Mouse (Mus musculus) limb, embryonic 15.5 days (tissue): Measurements from ENCODE around the gene Lrmda. TPM values are rescaled to one million over a fixed set of nuclear protein-coding genes. Genes with fewer than 3 reads are reported as not detected.
A peak's percentile ranks its signal among the peaks of the same experiment; 100 is the strongest.

Experiments used
- ATAC-seq: fragments of 200-750 bp; cut with Nextera tagmentation; 2 replicates; pipeline ENCODE4 v1.8.0; 2017; ENCODE audit warnings: low read depth, moderate TSS enrichment; ENCODE audit not compliant: insufficient number of reproducible peaks, low FRiP score, low TSS enrichment
- H3K27ac ChIP-seq: fragments of 300-500 bp; sonication (generic); 2 replicates; pipeline ENCODE4 v1.5.1; 2015; ENCODE audit warnings: moderate library complexity, mild to moderate bottlenecking, inconsistent platforms
- H3K27me3 ChIP-seq: fragments of 300-500 bp; sonication (generic); 2 replicates; pipeline ENCODE4 v1.6.1; 2015; ENCODE audit warnings: inconsistent platforms
- H3K36me3 ChIP-seq: fragments of 300-500 bp; sonication (generic); 2 replicates; pipeline ENCODE4 v1.6.1; 2015; ENCODE audit warnings: inconsistent platforms
- H3K4me1 ChIP-seq: fragments of 300-500 bp; sonication (generic); 2 replicates; pipeline ENCODE4 v1.6.1; 2015; ENCODE audit warnings: inconsistent platforms
- H3K4me2 ChIP-seq: fragments of 300-500 bp; sonication (generic); 2 replicates; pipeline ENCODE4 v1.6.1; 2015; ENCODE audit warnings: mild to moderate bottlenecking, inconsistent platforms
- H3K4me3 ChIP-seq: fragments of 300-500 bp; sonication (generic); 2 replicates; pipeline ENCODE4 v1.5.1; 2015; ENCODE audit warnings: mild to moderate bottlenecking, inconsistent platforms
- H3K9ac ChIP-seq: fragments of 300-500 bp; sonication (generic); 2 replicates; pipeline ENCODE4 v1.6.1; 2015; ENCODE audit warnings: inconsistent platforms
- H3K9me3 ChIP-seq: fragments of 300-500 bp; sonication (generic); 2 replicates; pipeline ENCODE4 v1.6.1; 2016; ENCODE audit warnings: inconsistent platforms
- WGBS: fragments of 180-500 bp; shearing (Covaris S2); methylation state at CpG from one replicate; pipeline ENCODE4 v1.1.7; 2015; 5-methylcytosine and 5-hydroxymethylcytosine counted together
- polyA plus RNA-seq: library from polyadenylated mRNA; unstranded; fragments of >200 nt; fragmentation: Nextera tagmentation; extraction: Ambion mirVana; gene quantifications from 2 replicates; pipeline ENCODE4 v1.2.1, GENCODE M21; 2015

Lrmda gene
- polyA plus RNA-seq, 1 experiment from 2014 or later, result 0.17 TPM

DNA sequence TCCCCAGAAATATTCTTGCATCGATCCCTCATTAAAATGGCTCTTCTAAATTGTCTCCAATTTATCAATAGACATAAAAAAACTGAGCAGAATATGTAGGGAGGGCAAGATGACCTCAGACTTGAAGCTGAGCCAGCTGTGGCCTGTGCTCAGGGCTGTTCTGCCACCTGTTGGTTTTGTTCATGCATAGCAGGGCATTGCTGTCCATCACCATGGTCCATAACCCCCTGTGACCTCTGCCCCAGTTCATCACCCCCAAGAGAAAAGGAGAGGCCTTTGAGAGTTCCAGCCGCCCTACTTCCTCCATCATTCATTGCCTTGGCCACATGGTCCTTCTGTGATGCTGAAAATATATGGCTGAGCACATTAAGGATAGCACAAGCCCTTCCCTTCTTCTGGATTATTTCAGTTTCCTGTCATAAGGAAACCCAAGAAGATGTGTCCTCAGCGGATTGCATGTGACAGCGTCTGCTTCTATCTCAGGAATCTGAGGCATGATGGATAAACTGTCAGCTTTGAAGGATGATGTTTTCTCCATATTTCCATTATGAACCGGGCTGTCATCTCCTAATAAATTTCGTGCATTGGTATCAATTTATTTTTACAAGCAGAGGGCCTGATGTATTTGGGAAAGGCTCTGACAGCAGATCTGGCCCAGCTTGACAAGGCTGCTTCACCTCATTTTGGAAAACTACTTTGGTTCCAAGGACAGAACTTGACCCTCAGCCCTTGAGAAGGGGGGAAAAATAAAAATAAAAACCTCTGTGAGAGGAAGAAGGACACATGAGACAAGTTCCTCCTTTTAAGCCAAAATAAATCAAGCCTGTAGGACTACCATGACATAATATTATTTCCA is 798.1 kb downstream of the Lrmda start:
- WGBS, result 52% methylated on average over 6 of the region's 6 CpGs
- Histone ChIP-seq H3K9me3 (no peaks in the 10 kb centered on the region), H3K4me1 (peaks cover 17% of the 10 kb centered on the region; the same call in 1 of the 2 replicates), H3K9ac (no peak overlapping the region), H3K4me3 (no peak overlapping the region), H3K27me3 (no peaks in the 10 kb centered on the region), H3K36me3 (no peaks in the 10 kb centered on the region), H3K27ac (peak overlapping the region; percentile 58), H3K4me2 (no peak overlapping the region)
- ATAC-seq, result no peak

DNA sequence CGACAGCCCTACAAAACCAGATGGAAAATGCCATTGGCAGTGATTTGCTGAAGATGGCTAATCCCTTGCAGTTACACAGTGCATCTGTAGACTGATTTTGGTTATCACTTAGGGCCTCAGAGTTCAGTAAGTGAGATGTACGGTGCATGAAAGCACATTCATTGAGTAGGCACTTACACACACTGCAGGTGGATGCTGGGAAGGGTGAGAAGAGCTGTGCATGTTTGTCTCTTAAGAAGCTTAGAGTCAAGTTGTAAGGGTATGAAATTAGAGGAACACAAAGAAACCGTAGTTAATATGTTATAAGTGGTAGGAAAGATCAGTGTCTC is 798.7 kb downstream of the Lrmda start:
- H3K27me3 ChIP-seq, result no peaks in the 10 kb centered on the region
- 46% methylated on average over 3 of the region's 3 CpGs for WGBS

DNA sequence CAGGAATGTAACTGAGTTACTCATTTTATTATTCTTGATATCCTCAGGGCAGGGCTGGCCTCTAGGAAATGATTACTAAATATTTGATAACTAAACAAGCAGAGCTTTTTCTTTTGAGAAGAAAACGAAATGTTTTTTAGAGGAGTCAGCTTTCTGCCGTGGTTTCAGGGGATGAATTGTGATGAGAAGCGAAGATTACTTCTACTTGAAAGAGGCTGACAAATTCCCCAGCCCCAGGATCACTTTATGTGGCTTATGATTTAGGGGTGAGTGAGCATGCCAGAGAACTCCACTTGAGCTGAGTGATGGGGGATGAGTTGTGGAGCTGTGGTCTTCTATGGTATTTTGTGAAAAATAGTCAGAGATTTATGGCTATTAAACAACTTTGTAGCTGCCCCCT is 803.4 kb downstream of the Lrmda start:
- Histone ChIP-seq H3K36me3 (no peaks in the 10 kb centered on the region), H3K27ac (no peak overlapping the region), H3K4me1 (peaks cover 9% of the 10 kb centered on the region; the same call in 1 of the 2 replicates), H3K4me2 (no peak overlapping the region), H3K4me3 (no peak overlapping the region), H3K9ac (no peak overlapping the region), H3K9me3 (no peaks in the 10 kb centered on the region), H3K27me3 (no peaks in the 10 kb centered on the region)
- WGBS, result 47% methylated on average over 3 of the region's 3 CpGs
- no peak for ATAC-seq

More for the DNA sequence above, 798.7 kb downstream of the Lrmda start:
- peak overlapping the region; percentile 58 for H3K27ac ChIP-seq
- no peak overlapping the region for H3K9ac ChIP-seq
- no peak overlapping the region for H3K4me3 ChIP-seq
- ATAC-seq, result no peak
- H3K4me2 ChIP-seq, result no peak overlapping the region
- H3K4me1 ChIP-seq, result peaks cover 20% of the 10 kb centered on the region; the same call in 1 of the 2 replicates
- no peaks in the 10 kb centered on the region for H3K9me3 ChIP-seq
- H3K36me3 ChIP-seq, result no peaks in the 10 kb centered on the region

DNA sequence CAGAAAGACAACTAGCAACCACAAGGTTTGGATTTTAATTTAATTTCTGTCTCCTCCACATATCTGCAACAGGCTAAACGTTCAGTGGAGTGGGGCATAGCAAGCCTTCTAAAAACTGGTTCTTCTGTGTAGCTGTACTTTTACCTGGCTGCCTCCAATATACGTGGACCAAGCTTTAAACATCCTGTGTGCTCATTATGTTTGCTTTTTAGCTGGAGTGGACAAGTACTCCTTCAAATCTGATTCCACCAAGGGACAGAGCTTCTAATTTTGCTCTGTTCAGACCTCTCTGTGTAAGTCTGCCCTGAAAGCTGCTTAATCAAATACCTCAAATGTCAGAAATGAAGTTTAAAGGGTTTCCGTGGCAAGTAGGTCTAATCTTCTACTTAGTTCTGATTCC is 807.3 kb downstream of the Lrmda start:
- H3K9ac ChIP-seq, result no peak overlapping the region
- H3K4me2 ChIP-seq, result no peak overlapping the region
- no peaks in the 10 kb centered on the region for H3K36me3 ChIP-seq
- H3K4me1 ChIP-seq, result 0 out of 2 replicates have a peak, but pooled peaks cover 4% of the 10 kb centered on the region
- H3K4me3 ChIP-seq, result no peak overlapping the region
- ATAC-seq, result no peak
- no peak overlapping the region for H3K27ac ChIP-seq
- WGBS, result 74% methylated on average over 3 of the region's 3 CpGs
- no peaks in the 10 kb centered on the region for H3K9me3 ChIP-seq
- H3K27me3 ChIP-seq, result no peaks in the 10 kb centered on the region

DNA sequence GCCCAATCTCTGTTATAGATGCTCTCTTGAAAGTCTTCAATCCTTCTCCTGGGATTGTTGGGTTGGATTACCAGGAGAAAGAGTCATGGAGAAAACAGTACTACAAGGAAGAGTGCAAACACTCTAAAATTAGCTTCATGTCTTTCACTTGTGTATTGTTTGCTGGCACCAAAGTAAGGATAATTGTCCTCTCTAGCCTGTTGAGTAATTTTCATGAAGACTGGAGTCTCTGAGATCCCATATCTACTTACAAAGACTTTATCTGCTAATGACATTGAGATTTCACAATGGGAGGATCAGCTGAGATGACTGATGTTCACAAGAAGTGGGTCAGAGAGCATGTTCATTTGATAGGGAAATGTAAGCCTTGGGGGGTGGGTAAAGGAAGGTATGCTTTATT is 817.5 kb downstream of the Lrmda start:
- H3K27ac ChIP-seq, result no peak overlapping the region
- ATAC-seq, result no peak
- no peak overlapping the region for H3K9ac ChIP-seq
- no peak overlapping the region for H3K4me3 ChIP-seq
- no peaks in the 10 kb centered on the region for H3K27me3 ChIP-seq
- H3K36me3 ChIP-seq, result no peaks in the 10 kb centered on the region
- no peak overlapping the region for H3K4me2 ChIP-seq
- H3K9me3 ChIP-seq, result no peaks in the 10 kb centered on the region
- H3K4me1 ChIP-seq, result no peaks in the 10 kb centered on the region

DNA sequence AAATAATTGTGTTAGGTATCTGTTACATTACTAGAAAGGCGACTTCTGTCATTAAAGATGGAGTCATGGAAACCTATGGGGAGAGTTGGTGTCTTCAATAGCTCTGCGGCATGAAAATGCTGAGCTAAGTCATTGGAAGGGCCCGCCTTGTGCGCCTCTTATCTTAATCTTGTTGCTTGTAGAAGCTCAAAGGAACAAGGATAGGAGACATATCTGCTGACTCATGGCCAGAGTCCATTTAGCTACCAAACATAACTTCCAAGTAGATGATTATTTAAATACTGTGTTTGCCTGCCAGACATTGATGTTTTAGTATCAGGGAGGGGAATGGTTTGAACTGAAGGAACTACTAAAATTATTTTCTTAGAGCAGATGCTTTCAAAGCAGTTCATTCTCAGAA is 821.6 kb downstream of the Lrmda start:
- H3K4me3 ChIP-seq, result no peak overlapping the region
- no peaks in the 10 kb centered on the region for H3K9me3 ChIP-seq
- no peak overlapping the region for H3K4me2 ChIP-seq
- no peaks in the 10 kb centered on the region for H3K27me3 ChIP-seq
- no peak overlapping the region for H3K27ac ChIP-seq
- no peak for ATAC-seq
- WGBS, result 88% methylated on average over 4 of the region's 4 CpGs
- H3K4me1 ChIP-seq, result no peaks in the 10 kb centered on the region
- no peaks in the 10 kb centered on the region for H3K36me3 ChIP-seq
- no peak overlapping the region for H3K9ac ChIP-seq

DNA sequence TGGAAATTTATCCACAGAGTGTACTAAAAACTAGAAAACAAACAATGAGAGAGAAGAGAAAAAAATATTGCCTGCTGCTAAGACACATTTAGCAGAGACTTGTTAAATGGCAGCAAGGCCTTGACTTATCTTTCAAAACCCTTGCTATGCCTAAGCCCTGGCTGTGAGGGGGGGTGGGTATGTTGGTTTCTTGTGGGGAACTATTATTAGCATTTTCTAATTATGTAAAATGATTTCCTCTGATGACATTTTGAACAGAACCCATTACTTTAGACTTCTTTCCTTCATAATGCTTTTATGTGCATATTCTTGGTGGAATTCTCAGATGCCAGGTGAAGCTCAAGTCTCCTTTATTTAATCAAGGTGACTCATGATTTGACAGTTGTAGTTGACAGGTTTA is 824.5 kb downstream of the Lrmda start:
- no peak for ATAC-seq
- Histone ChIP-seq H3K9ac (no peak overlapping the region), H3K36me3 (no peaks in the 10 kb centered on the region), H3K27me3 (no peaks in the 10 kb centered on the region), H3K4me2 (no peak overlapping the region), H3K4me3 (no peak overlapping the region), H3K4me1 (peaks cover 3% of the 10 kb centered on the region; the same call in 1 of the 2 replicates), H3K9me3 (no peaks in the 10 kb centered on the region), H3K27ac (no peak overlapping the region)

DNA sequence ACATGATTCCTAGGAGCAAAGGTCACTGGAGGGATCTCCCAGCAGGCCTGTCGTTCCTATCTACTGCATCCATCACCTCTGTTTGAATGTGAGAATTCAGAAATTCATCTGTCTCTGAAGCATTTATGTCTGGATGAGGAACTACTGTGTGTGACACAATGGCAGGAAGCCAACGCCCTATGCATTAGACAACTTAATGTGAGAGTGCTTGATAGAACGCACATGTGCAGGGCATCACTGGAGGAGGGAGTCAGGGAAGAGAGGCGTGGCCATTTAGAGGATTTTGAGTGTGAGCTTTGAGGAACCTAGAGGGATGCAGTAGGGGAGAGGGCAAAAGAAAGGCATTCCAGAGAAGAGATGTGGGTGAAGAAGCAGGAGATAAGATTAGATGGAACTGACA is 825.9 kb downstream of the Lrmda start:
- 78% methylated on average over 4 of the region's 4 CpGs for WGBS
- Histone ChIP-seq H3K4me2 (no peak overlapping the region), H3K27me3 (no peaks in the 10 kb centered on the region), H3K4me3 (no peak overlapping the region), H3K9ac (no peak overlapping the region), H3K36me3 (no peaks in the 10 kb centered on the region), H3K4me1 (peaks cover 3% of the 10 kb centered on the region; the same call in 1 of the 2 replicates), H3K27ac (no peak overlapping the region), H3K9me3 (no peaks in the 10 kb centered on the region)
- ATAC-seq, result no peak

DNA sequence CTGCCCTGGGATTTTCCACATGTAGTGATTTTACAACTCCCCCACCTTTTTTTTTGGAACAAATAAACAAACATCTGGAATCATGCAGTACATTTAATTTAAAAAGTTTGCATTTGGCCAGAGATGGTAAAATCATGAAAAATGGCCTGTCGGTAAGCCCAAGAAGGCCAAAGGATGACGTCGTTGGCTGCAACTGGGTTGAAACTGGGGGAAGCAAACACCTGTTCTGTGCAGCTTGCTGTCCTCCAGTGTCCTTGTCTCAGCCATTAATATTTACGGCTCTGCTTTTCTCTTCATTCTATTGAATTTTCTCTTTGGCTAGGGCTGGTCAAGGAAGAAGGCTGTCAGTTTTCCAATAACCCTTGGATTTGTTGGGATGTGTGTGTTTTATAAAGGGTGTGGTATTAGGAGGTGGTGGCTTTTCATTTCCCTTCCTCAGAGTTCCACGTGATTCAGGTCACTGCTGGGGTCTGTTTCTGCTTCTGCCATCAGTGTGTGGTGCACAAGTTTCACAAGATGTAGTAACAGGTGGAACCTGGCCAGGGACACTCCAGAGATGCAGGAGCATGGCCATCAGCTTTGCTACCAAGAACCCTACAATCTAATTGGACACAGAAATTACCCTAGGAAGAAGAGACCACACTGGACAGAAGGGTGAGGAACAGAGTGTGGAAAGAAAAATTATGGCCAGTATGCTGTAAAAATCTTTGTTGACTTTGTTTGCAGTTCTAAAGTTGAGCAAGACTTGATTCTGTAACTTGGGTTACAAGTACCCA is 827.7 kb downstream of the Lrmda start:
- Histone ChIP-seq H3K27ac (no peak overlapping the region; the same call in 1 of the 2 replicates), H3K9ac (no peak overlapping the region), H3K36me3 (no peaks in the 10 kb centered on the region), H3K27me3 (no peaks in the 10 kb centered on the region), H3K9me3 (no peaks in the 10 kb centered on the region), H3K4me2 (no peak overlapping the region), H3K4me3 (no peak overlapping the region), H3K4me1 (peaks cover 3% of the 10 kb centered on the region; the same call in 1 of the 2 replicates)
- WGBS, result 47% methylated on average over 5 of the region's 5 CpGs
- ATAC-seq, result no peak

DNA sequence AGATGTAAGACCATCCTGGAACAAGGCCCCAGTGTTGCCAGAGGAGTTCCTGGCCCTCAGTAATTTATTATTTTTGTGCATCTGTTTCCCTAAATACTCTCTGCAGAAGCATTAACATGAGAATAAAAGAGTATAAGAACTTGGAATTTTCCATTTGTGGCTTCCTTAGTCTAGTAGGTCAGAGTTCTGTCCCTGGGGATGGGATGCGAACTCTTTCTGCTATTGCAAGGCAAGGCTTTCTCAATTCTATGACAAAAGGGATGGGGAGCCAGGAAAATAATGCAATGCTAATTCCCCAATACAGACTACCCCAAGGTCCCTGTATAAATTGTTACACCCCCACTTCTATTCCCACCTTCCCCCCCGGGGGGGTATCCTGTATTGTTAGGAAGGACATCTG is 829.6 kb downstream of the Lrmda start:
- Histone ChIP-seq H3K9me3 (no peaks in the 10 kb centered on the region), H3K27ac (no peak overlapping the region), H3K4me1 (peaks cover 3% of the 10 kb centered on the region; the same call in 1 of the 2 replicates), H3K4me2 (no peak overlapping the region), H3K9ac (no peak overlapping the region), H3K4me3 (no peak overlapping the region), H3K36me3 (no peaks in the 10 kb centered on the region), H3K27me3 (no peaks in the 10 kb centered on the region)
- WGBS, result 75% methylated on average over 2 of the region's 2 CpGs
- ATAC-seq, result no peak

DNA sequence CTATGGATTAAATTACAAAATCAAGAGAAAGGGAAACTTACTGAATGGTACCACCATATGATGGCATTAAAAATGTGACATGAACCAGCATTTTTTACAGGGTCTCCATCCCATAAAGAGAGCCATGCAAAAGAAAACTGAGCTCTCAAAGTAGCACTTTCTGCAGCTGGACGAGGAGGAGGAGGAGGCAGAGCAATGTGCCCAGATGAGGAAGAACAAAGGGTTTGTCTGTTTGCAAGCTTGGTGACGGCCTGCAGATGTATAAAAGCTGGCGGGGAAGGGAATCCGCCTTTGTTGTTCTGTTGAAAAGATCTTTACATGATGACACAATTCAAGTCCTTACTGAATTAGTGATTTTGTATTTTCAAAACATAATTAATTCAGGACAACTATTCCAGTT is 841.1 kb downstream of the Lrmda start:
- H3K4me1 ChIP-seq, result no peaks in the 10 kb centered on the region
- WGBS, result 70% methylated on average over 4 of the region's 4 CpGs
- no peak overlapping the region for H3K9ac ChIP-seq
- H3K27me3 ChIP-seq, result 0 out of 2 replicates have a peak, but pooled peaks cover 4% of the 10 kb centered on the region
- no peak overlapping the region for H3K27ac ChIP-seq
- H3K4me2 ChIP-seq, result no peak overlapping the region
- no peak overlapping the region for H3K4me3 ChIP-seq
- H3K9me3 ChIP-seq, result no peaks in the 10 kb centered on the region
- no peak for ATAC-seq
- H3K36me3 ChIP-seq, result no peaks in the 10 kb centered on the region

DNA sequence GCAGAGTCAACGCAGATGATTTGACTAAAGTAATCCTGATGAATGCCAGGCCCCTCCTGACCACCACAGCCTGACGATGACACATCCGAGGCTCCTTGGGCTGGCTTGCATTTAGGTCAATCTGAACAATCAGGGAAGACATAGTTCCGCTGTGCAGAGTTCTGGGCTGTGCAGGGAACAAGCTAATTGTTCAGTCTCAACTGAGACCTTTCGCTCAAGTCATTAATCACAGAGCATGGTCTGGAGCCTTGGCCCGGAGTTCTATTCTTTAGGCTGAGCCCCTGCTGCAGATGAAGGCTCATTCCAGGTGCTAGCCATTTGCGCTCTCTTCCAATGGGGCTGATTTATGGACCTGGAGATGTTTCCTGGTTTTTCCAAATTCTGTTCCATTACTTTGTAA is 844.6 kb downstream of the Lrmda start:
- no peak for ATAC-seq
- H3K4me3 ChIP-seq, result no peak overlapping the region
- H3K4me1 ChIP-seq, result no peaks in the 10 kb centered on the region
- 36% methylated on average over 7 of the region's 7 CpGs for WGBS
- no peak overlapping the region for H3K9ac ChIP-seq
- H3K27me3 ChIP-seq, result 0 out of 2 replicates have a peak, but pooled peaks cover 4% of the 10 kb centered on the region
- H3K4me2 ChIP-seq, result no peak overlapping the region
- no peaks in the 10 kb centered on the region for H3K9me3 ChIP-seq
- H3K27ac ChIP-seq, result no peak overlapping the region
- H3K36me3 ChIP-seq, result no peaks in the 10 kb centered on the region
